Mouse (Mus musculus) embryonic facial prominence, embryonic 14.5 days (tissue): ENCODE results near the gene Snip1. TPM values are rescaled to one million over a fixed set of nuclear protein-coding genes. Genes with fewer than 3 reads are reported as not detected.

Experiments
- ATAC-seq: fragments of 200-750 bp; cut with Nextera tagmentation; 2 replicates; pipeline ENCODE4 v1.8.0; 2017; ENCODE audit warnings: low read depth, moderate number of reproducible peaks, moderate TSS enrichment
- DNase-seq: peaks from one replicate; pipeline ENCODE4 v3.0.0-alpha.2; 2015; ENCODE audit warnings: low spot score
- H3K27ac ChIP-seq: fragments of 300-500 bp; sonication (generic); replicated peaks from 2 replicates; pipeline ENCODE4 v1.5.1; 2014; ENCODE audit warnings: low read depth, mild to moderate bottlenecking, low read length, moderate library complexity
- H3K27me3 ChIP-seq: fragments of 300-500 bp; sonication (generic); replicated peaks from 2 replicates; pipeline ENCODE4 v1.6.1; 2014; ENCODE audit warnings: low read length; ENCODE audit not compliant: control insufficient read depth, insufficient read depth
- H3K36me3 ChIP-seq: fragments of 300-500 bp; sonication (generic); 2 replicates; pipeline ENCODE4 v1.6.1; 2014; ENCODE audit warnings: low read length, mixed read lengths; ENCODE audit not compliant: control insufficient read depth, insufficient read depth
- H3K4me1 ChIP-seq: fragments of 300-500 bp; sonication (generic); 2 replicates; pipeline ENCODE4 v1.6.1; 2014; ENCODE audit warnings: antibody characterized with exemption, low read length; ENCODE audit not compliant: control insufficient read depth, insufficient read depth
- H3K4me2 ChIP-seq: fragments of 300-500 bp; sonication (generic); 2 replicates; pipeline ENCODE4 v1.6.1; 2014; ENCODE audit warnings: low read depth, mild to moderate bottlenecking, low read length, moderate library complexity, mixed read lengths
- H3K4me3 ChIP-seq: fragments of 300-500 bp; sonication (generic); 2 replicates; pipeline ENCODE4 v1.5.1; 2014; ENCODE audit warnings: low read depth, mild to moderate bottlenecking, low read length
- H3K9ac ChIP-seq: fragments of 300-500 bp; sonication (generic); 2 replicates; pipeline ENCODE4 v1.6.1; 2014; ENCODE audit warnings: low read depth, mild to moderate bottlenecking, low read length, moderate library complexity, mixed read lengths
- H3K9me3 ChIP-seq: fragments of 300-500 bp; sonication (generic); 2 replicates; pipeline ENCODE4 v1.6.1; 2016; ENCODE audit warnings: low read length; ENCODE audit not compliant: control insufficient read depth
- WGBS: fragments of 180-500 bp; shearing (Covaris S2); extraction: QIAGEN DNeasy Blood & Tissue Kit; methylation state at CpG from one replicate; pipeline ENCODE4 v1.1.7; 2014; 5-methylcytosine and 5-hydroxymethylcytosine counted together
- polyA plus RNA-seq: library from polyadenylated mRNA; unstranded; fragments of >200 nt; fragmentation: Nextera tagmentation; extraction: Ambion mirVana; gene quantifications from 2 replicates; pipeline ENCODE4 v1.2.1, GENCODE M21; 2014

Gene Snip1
- polyA plus RNA-seq, 1 experiment from 2014 or later, result 26.2 TPM

- Histone ChIP-seq H3K27me3 (no peaks in the 10 kb centered on the region), H3K36me3 (0 out of 2 replicates have a peak, but pooled peaks cover 8% of the 10 kb centered on the region), H3K4me1 (peaks cover 12% of the 10 kb centered on the region), H3K9me3 (no peaks in the 10 kb centered on the region), H3K4me3 (no peak overlapping the region), H3K9ac (0 out of 2 replicates have a peak overlapping the region, but pooled peaks have one; percentile 5), H3K27ac (peak overlapping the region; percentile 46; the same call in 1 of the 2 replicates), H3K4me2 (no peak overlapping the region)
- DNase-seq (peak; percentile 79), ATAC-seq (peak; percentile 38)
- 16% methylated on average over 6 of the region's 6 CpGs for WGBS
These were observed 49.2 kb downstream of the Snip1 start for GRCm38 (mm10) chr4:125115710-125116089.

- Histone ChIP-seq H3K9me3 (no peaks in the 10 kb centered on the region), H3K27me3 (no peaks in the 10 kb centered on the region), H3K27ac (peak overlapping the region; percentile 46), H3K9ac (no peak overlapping the region), H3K36me3 (0 out of 2 replicates have a peak, but pooled peaks cover 3% of the 10 kb centered on the region), H3K4me3 (no peak overlapping the region), H3K4me1 (peaks cover 12% of the 10 kb centered on the region), H3K4me2 (no peak overlapping the region)
- WGBS, result 59% methylated on average over 9 of the region's 9 CpGs
- peak; percentile 47 for DNase-seq
- no peak for ATAC-seq
These were observed 49.8 kb downstream of the Snip1 start for GRCm38 (mm10) chr4:125116090-125116861.

GRCm38 (mm10) chr4:125116929-125117328, 50.5 kb downstream of the Snip1 start:
- no peaks in the 10 kb centered on the region for H3K27me3 ChIP-seq
- no peak for DNase-seq
- no peak overlapping the region for H3K4me3 ChIP-seq
- ATAC-seq, result no peak
- no peak overlapping the region for H3K4me2 ChIP-seq
- H3K9ac ChIP-seq, result no peak overlapping the region
- no peak overlapping the region for H3K27ac ChIP-seq
- H3K4me1 ChIP-seq, result peaks cover 12% of the 10 kb centered on the region
- 68% methylated on average over 13 of the region's 13 CpGs for WGBS
- no peaks in the 10 kb centered on the region for H3K9me3 ChIP-seq
- no peaks in the 10 kb centered on the region for H3K36me3 ChIP-seq

GRCm38 (mm10) chr4:125117902-125118320, 51.4 kb downstream of the Snip1 start:
- Histone ChIP-seq H3K4me3 (no peak overlapping the region), H3K27ac (no peak overlapping the region), H3K27me3 (no peaks in the 10 kb centered on the region), H3K4me1 (peaks cover 12% of the 10 kb centered on the region), H3K9me3 (no peaks in the 10 kb centered on the region), H3K36me3 (no peaks in the 10 kb centered on the region), H3K9ac (no peak overlapping the region), H3K4me2 (no peak overlapping the region)
- WGBS, result 83% methylated on average over 7 of the region's 7 CpGs
- DNase-seq (no peak), ATAC-seq (no peak)

GRCm38 (mm10) chr4:125119070-125119469, 52.6 kb downstream of the Snip1 start:
- Histone ChIP-seq H3K36me3 (no peaks in the 10 kb centered on the region), H3K9ac (no peak overlapping the region), H3K27me3 (no peaks in the 10 kb centered on the region), H3K4me1 (peaks cover 20% of the 10 kb centered on the region), H3K9me3 (no peaks in the 10 kb centered on the region), H3K4me2 (no peak overlapping the region), H3K4me3 (no peak overlapping the region), H3K27ac (no peak overlapping the region)
- 34% methylated on average over 10 of the region's 10 CpGs for WGBS
- ATAC-seq (no peak), DNase-seq (peak; percentile 54)

GRCm38 (mm10) chr4:125119721-125120120, 53.2 kb downstream of the Snip1 start:
- Histone ChIP-seq H3K27ac (no peak overlapping the region), H3K4me2 (no peak overlapping the region), H3K27me3 (no peaks in the 10 kb centered on the region), H3K9ac (no peak overlapping the region), H3K36me3 (no peaks in the 10 kb centered on the region), H3K9me3 (no peaks in the 10 kb centered on the region), H3K4me1 (peaks cover 23% of the 10 kb centered on the region), H3K4me3 (no peak overlapping the region)
- DNase-seq, result no peak
- no peak for ATAC-seq
- 91% methylated on average over 10 of the region's 11 CpGs for WGBS

GRCm38 (mm10) chr4:125122431-125123278, 56.2 kb downstream of the Snip1 start:
- no peaks in the 10 kb centered on the region for H3K36me3 ChIP-seq
- H3K27ac ChIP-seq, result no peak overlapping the region
- H3K9me3 ChIP-seq, result no peaks in the 10 kb centered on the region
- ATAC-seq (no peak), DNase-seq (peak; percentile 46)
- peaks cover 12% of the 10 kb centered on the region; the same call in 1 of the 2 replicates for H3K4me1 ChIP-seq
- WGBS, result 21% methylated on average over 15 of the region's 16 CpGs
- H3K4me3 ChIP-seq, result no peak overlapping the region
- H3K9ac ChIP-seq, result no peak overlapping the region
- no peak overlapping the region for H3K4me2 ChIP-seq
- no peaks in the 10 kb centered on the region; the same call in 1 of the 2 replicates for H3K27me3 ChIP-seq

- H3K36me3 ChIP-seq, result no peaks in the 10 kb centered on the region
- no peak overlapping the region for H3K4me2 ChIP-seq
- no peaks in the 10 kb centered on the region for H3K9me3 ChIP-seq
- no peak overlapping the region for H3K4me3 ChIP-seq
- peaks cover 5% of the 10 kb centered on the region; the same call in 1 of the 2 replicates for H3K27me3 ChIP-seq
- no peak overlapping the region for H3K27ac ChIP-seq
- WGBS, result 65% methylated on average over 7 of the region's 7 CpGs
- H3K4me1 ChIP-seq, result peaks cover 16% of the 10 kb centered on the region; the same call in 1 of the 2 replicates
- H3K9ac ChIP-seq, result no peak overlapping the region
- ATAC-seq, result no peak
- no peak for DNase-seq
These were observed 56.8 kb downstream of the Snip1 start for GRCm38 (mm10) chr4:125123279-125123671.
